Mouse (Mus musculus) megakaryocyte, embryonic 14.5 days (primary cell): ENCODE data around the gene Pdlim4.

Source experiments
- FLI1 ChIP-seq: IDR thresholded peaks from 2 replicates; pipeline ENCODE4 v1.6.1; 2012; ENCODE audit warnings: low read length, inconsistent platforms, mixed read lengths
- GATA1 ChIP-seq: IDR thresholded peaks from 3 replicates; pipeline ENCODE4 v1.6.1; 2012; ENCODE audit warnings: mixed read lengths, low read length, inconsistent platforms, borderline replicate concordance

GRCm38 (mm10) chr11:54073291-54073690, 4.5 kb upstream of the Pdlim4 start:
- TF ChIP-seq FLI1, result no peak
- TF ChIP-seq GATA1, result no peak
